In genomic region chr16:44257476-44257875, GRCm38 (mm10) we compare ENCODE assay signal across 28 mouse cellular contexts.
DNase-seq lines count a peak whose midpoint lies in the region; ATAC-seq and TF ChIP-seq lines count a peak whose summit lies in the region.
"Had no signal": no experiment of that assay in that cellular context is flagged by ENCODE, and none has a peak within 500 bp of the region (broad histone marks: within the 10 kb centered on the region; RNA-seq: fewer than 3 reads in every experiment).

No protein-coding gene starts in this region.

- DNase-seq in kidney, adult 8-10 months, result peak; percentile 39 to 48
- DNase-seq in kidney, postnatal 4 days, result no peak
- peak; percentile 38 to 51 for DNase-seq in kidney, postnatal 36 days
- DNase-seq in liver, postnatal 0 days, result no peak
- no peak for DNase-seq in liver, embryonic 11.5 days (ENCODE audit: low spot score)
- DNase-seq: adrenal gland, postnatal 10 days; adrenal gland, postnatal 36 days; B cell, adult 2 months; cerebellum, adult 18-20 months; cerebellum, adult 9-10 months; cerebellum, postnatal 14 days; gastrocnemius, postnatal 25 days; heart, adult 18-20 months; heart, postnatal 10 days; heart, postnatal 36 days had no signal

- WGBS in intestine, postnatal 0 days, result 88% methylated on average over 3 of the region's 3 CpGs
- 81% methylated on average over 3 of the region's 3 CpGs for WGBS in intestine, embryonic 15.5 days
- 91% methylated on average over 3 of the region's 3 CpGs for WGBS in kidney, embryonic 15.5 days
- 74% methylated on average over 3 of the region's 3 CpGs for WGBS in liver, postnatal 0 days (ENCODE audit: insufficient replicate concordance)
- WGBS in liver, embryonic 11.5 days, result 71% methylated on average over 3 of the region's 3 CpGs

- no peak overlapping the region for H3K4me2 ChIP-seq in intestine, postnatal 0 days (replicated peaks; ENCODE audit: low read depth)
- H3K4me2 ChIP-seq in intestine, embryonic 15.5 days (replicated peaks), result no peak overlapping the region
- no peak overlapping the region for H3K4me2 ChIP-seq in kidney, embryonic 15.5 days
- H3K4me2 ChIP-seq in liver, postnatal 0 days (ENCODE audit: low read depth, low read length), result no peak overlapping the region
- H3K4me2 ChIP-seq in liver, embryonic 11.5 days, result no peak overlapping the region
- H3K4me2 ChIP-seq: forebrain, embryonic 13.5 days; heart, embryonic 12.5 days; heart, embryonic 15.5 days; hindbrain, embryonic 13.5 days had no signal

- H3K9ac ChIP-seq in intestine, postnatal 0 days (ENCODE audit: low read depth, low read length), result no peak overlapping the region
- no peak overlapping the region for H3K9ac ChIP-seq in intestine, embryonic 15.5 days
- no peak overlapping the region for H3K9ac ChIP-seq in kidney, embryonic 15.5 days
- no peak overlapping the region for H3K9ac ChIP-seq in liver, postnatal 0 days (replicated peaks)
- no peak overlapping the region for H3K9ac ChIP-seq in liver, embryonic 11.5 days (ENCODE audit: low read depth, low read length)
- H3K9ac ChIP-seq: forebrain, embryonic 13.5 days; heart, embryonic 12.5 days; heart, embryonic 15.5 days; hindbrain, embryonic 13.5 days had no signal

- no peaks in the 10 kb centered on the region for H3K9me3 ChIP-seq in intestine, postnatal 0 days (ENCODE audit: control insufficient read depth)
- H3K9me3 ChIP-seq in intestine, embryonic 15.5 days, result no peaks in the 10 kb centered on the region
- no peaks in the 10 kb centered on the region for H3K9me3 ChIP-seq in kidney, embryonic 15.5 days (replicated peaks)
- H3K9me3 ChIP-seq in liver, postnatal 0 days (ENCODE audit: low read length), result no peaks in the 10 kb centered on the region
- no peaks in the 10 kb centered on the region for H3K9me3 ChIP-seq in liver, embryonic 11.5 days (ENCODE audit: control insufficient read depth, low read length)
- H3K9me3 ChIP-seq: forebrain, embryonic 10.5 days; forebrain, embryonic 13.5 days; G1E; heart, embryonic 12.5 days; heart, embryonic 15.5 days; hindbrain, embryonic 10.5 days; hindbrain, embryonic 13.5 days had no signal

- TF ChIP-seq CTCF in intestine, postnatal 0 days (IDR thresholded peaks at IDR 0.05; ENCODE audit: low read depth), result peak; percentile 42
- TF ChIP-seq CTCF in liver, postnatal 0 days (IDR thresholded peaks at IDR 0.05; ENCODE audit: low read depth), result peak; percentile 40

- TF ChIP-seq EP300 in liver, postnatal 0 days (IDR thresholded peaks at IDR 0.05; ENCODE audit: low read depth), result no peak

- H3K4me3 ChIP-seq in intestine, postnatal 0 days (ENCODE audit: low read depth, low read length), result no peak overlapping the region
- no peak overlapping the region for H3K4me3 ChIP-seq in intestine, embryonic 15.5 days (replicated peaks)
- no peak overlapping the region for H3K4me3 ChIP-seq in kidney, embryonic 15.5 days (replicated peaks)
- no peak overlapping the region for H3K4me3 ChIP-seq in liver, postnatal 0 days (ENCODE audit: low read depth, low read length)
- no peak overlapping the region for H3K4me3 ChIP-seq in liver, embryonic 11.5 days (ENCODE audit: low read depth, low read length)
- H3K4me3 ChIP-seq: forebrain, embryonic 10.5 days; forebrain, embryonic 13.5 days; heart, embryonic 12.5 days; heart, embryonic 15.5 days; hindbrain, embryonic 10.5 days; hindbrain, embryonic 13.5 days had no signal

- no peaks in the 10 kb centered on the region for H3K27me3 ChIP-seq in intestine, postnatal 0 days (replicated peaks; ENCODE audit: control insufficient read depth, insufficient read depth, low read length)
- H3K27me3 ChIP-seq in intestine, embryonic 15.5 days (replicated peaks), result no peaks in the 10 kb centered on the region
- no peaks in the 10 kb centered on the region for H3K27me3 ChIP-seq in kidney, embryonic 15.5 days
- H3K27me3 ChIP-seq in liver, postnatal 0 days (ENCODE audit: insufficient read depth, low read length), result no peaks in the 10 kb centered on the region
- no peaks in the 10 kb centered on the region; the same call in 1 of the 2 replicates for H3K27me3 ChIP-seq in liver, embryonic 11.5 days (replicated peaks; ENCODE audit: control insufficient read depth, insufficient read depth, low read length)
- H3K27me3 ChIP-seq: CH12.LX; forebrain, embryonic 13.5 days; heart, embryonic 12.5 days; heart, embryonic 15.5 days; hindbrain, embryonic 13.5 days; Patski had no signal

- H3K27ac ChIP-seq in intestine, postnatal 0 days (ENCODE audit: low read depth, low read length), result no peak overlapping the region
- H3K27ac ChIP-seq in intestine, embryonic 15.5 days, result no peak overlapping the region
- H3K27ac ChIP-seq in kidney, embryonic 15.5 days, result no peak overlapping the region
- no peak overlapping the region for H3K27ac ChIP-seq in liver, postnatal 0 days (ENCODE audit: low read depth)
- H3K27ac ChIP-seq in liver, embryonic 11.5 days (ENCODE audit: low read depth, low read length), result no peak overlapping the region
- H3K27ac ChIP-seq: forebrain, embryonic 10.5 days; forebrain, embryonic 13.5 days; heart, embryonic 15.5 days; hindbrain, embryonic 10.5 days; hindbrain, embryonic 13.5 days had no signal

- H3K4me1 ChIP-seq in intestine, postnatal 0 days (replicated peaks; ENCODE audit: control insufficient read depth, insufficient read depth, low read length), result no peaks in the 10 kb centered on the region
- no peaks in the 10 kb centered on the region for H3K4me1 ChIP-seq in intestine, embryonic 15.5 days (replicated peaks)
- no peaks in the 10 kb centered on the region for H3K4me1 ChIP-seq in kidney, embryonic 15.5 days
- H3K4me1 ChIP-seq in liver, postnatal 0 days (ENCODE audit: insufficient read depth), result no peaks in the 10 kb centered on the region
- H3K4me1 ChIP-seq in liver, embryonic 11.5 days (replicated peaks; ENCODE audit: control insufficient read depth, insufficient read depth, low read length), result no peaks in the 10 kb centered on the region
- H3K4me1 ChIP-seq: forebrain, embryonic 10.5 days; forebrain, embryonic 13.5 days; heart, embryonic 12.5 days; hindbrain, embryonic 10.5 days; hindbrain, embryonic 13.5 days had no signal

- ATAC-seq in intestine, postnatal 0 days, result no peak
- no peak for ATAC-seq in intestine, embryonic 15.5 days
- no peak for ATAC-seq in kidney, embryonic 15.5 days (replicated peaks; ENCODE audit: low FRiP score)
- no peak for ATAC-seq in liver, postnatal 0 days
- no peak for ATAC-seq in liver, embryonic 11.5 days (replicated peaks; ENCODE audit: low FRiP score)
- ATAC-seq: forebrain, embryonic 13.5 days; forebrain, embryonic 16.5 days; Patski had no signal

- no peaks in the 10 kb centered on the region for H3K36me3 ChIP-seq in intestine, postnatal 0 days (ENCODE audit: control insufficient read depth, insufficient read depth)
- H3K36me3 ChIP-seq in intestine, embryonic 15.5 days, result no peaks in the 10 kb centered on the region
- H3K36me3 ChIP-seq in kidney, embryonic 15.5 days, result no peaks in the 10 kb centered on the region
- no peaks in the 10 kb centered on the region for H3K36me3 ChIP-seq in liver, postnatal 0 days (replicated peaks; ENCODE audit: insufficient read depth, low read length)
- H3K36me3 ChIP-seq in liver, embryonic 11.5 days (ENCODE audit: control insufficient read depth, insufficient read depth, low read length), result no peaks in the 10 kb centered on the region
- H3K36me3 ChIP-seq: forebrain, embryonic 10.5 days; G1E; heart, embryonic 12.5 days; heart, embryonic 15.5 days; hindbrain, embryonic 10.5 days; hindbrain, embryonic 13.5 days had no signal

Comparison
In these comparisons a context has a peak if more than half of its experiments do, and no peak if none do; other contexts are left out.
1. DNase-seq: peak in kidney, adult 8-10 months (2 of 2) and kidney, postnatal 36 days (2 of 2); none in kidney, postnatal 4 days (0 of 2), liver, postnatal 0 days (single experiment) and liver, embryonic 11.5 days (single experiment).